Comparison of ENCODE assay signal across 9 mouse cellular contexts in the genomic region with DNA sequence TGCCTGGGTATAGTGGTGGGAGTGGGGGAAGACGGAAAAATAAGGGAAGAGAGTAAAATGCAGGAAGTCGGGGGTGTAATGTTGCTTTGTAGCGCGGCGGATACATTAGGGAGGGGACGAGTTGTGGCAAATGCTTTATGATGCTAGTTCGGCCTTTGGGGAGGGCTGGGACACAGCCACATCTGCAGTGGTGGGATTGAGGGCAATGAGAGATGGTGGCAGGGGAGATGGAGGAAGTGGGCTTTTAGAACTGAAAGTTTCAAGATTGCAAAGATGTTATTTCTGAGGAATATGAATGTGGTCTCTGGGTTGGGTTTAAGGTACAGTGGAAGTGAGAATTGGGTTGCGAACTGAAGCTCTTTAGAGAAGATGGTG. TPM values are rescaled to one million over a fixed set of nuclear protein-coding genes. Genes with fewer than 3 reads are reported as not detected.
DNase-seq lines count a peak whose midpoint lies in the region; ATAC-seq lines count a peak whose summit lies in the region.
"Had no signal": no experiment of that assay in that cellular context is flagged by ENCODE, and none has a peak within 500 bp of the region (broad histone marks: within the 10 kb centered on the region; RNA-seq: fewer than 3 reads in every experiment).

No protein-coding gene starts in this region.

- peak overlapping the region; percentile 94 for H3K4me3 ChIP-seq in embryonic facial prominence, embryonic 13.5 days
- peak overlapping the region; percentile 95 for H3K4me3 ChIP-seq in hindbrain, embryonic 12.5 days
- peak overlapping the region; percentile 99 for H3K4me3 ChIP-seq in lung, embryonic 16.5 days (ENCODE audit: low read length)

- H3K9ac ChIP-seq in embryonic facial prominence, embryonic 13.5 days, result peak overlapping the region; percentile 98
- H3K9ac ChIP-seq in hindbrain, embryonic 12.5 days, result peak overlapping the region; percentile 98
- H3K9ac ChIP-seq in lung, embryonic 16.5 days (ENCODE audit: low read length), result peak overlapping the region; percentile 100

- peak overlapping the region; percentile 87 for H3K4me2 ChIP-seq in embryonic facial prominence, embryonic 13.5 days
- peak overlapping the region; percentile 57 for H3K4me2 ChIP-seq in hindbrain, embryonic 12.5 days (replicated peaks)
- H3K4me2 ChIP-seq in lung, embryonic 16.5 days (ENCODE audit: low read depth, low read length), result peak overlapping the region; percentile 81

- no peaks in the 10 kb centered on the region for H3K36me3 ChIP-seq in embryonic facial prominence, embryonic 13.5 days
- no peaks in the 10 kb centered on the region for H3K36me3 ChIP-seq in hindbrain, embryonic 12.5 days
- no peaks in the 10 kb centered on the region for H3K36me3 ChIP-seq in lung, embryonic 16.5 days (ENCODE audit: control insufficient read depth, insufficient read depth, low read length)

- peaks cover 10% of the 10 kb centered on the region; the same call in 1 of the 2 replicates for H3K4me1 ChIP-seq in embryonic facial prominence, embryonic 13.5 days
- peaks cover 11% of the 10 kb centered on the region for H3K4me1 ChIP-seq in hindbrain, embryonic 12.5 days
- peaks cover 10% of the 10 kb centered on the region for H3K4me1 ChIP-seq in lung, embryonic 16.5 days (replicated peaks; ENCODE audit: control insufficient read depth, insufficient read depth, low read length)

- DNase-seq in cerebellum, adult 18-20 months, result peak; percentile 22 to 35
- DNase-seq in cerebellum, postnatal 4 days (ENCODE audit: low spot score in 2 of 2), result no peak
- peak; percentile 67 for DNase-seq in CD4-positive helper T cell, adult 2 months (ENCODE audit: low read depth, low spot score)
- peak; percentile 7 to 19 for DNase-seq in spleen, postnatal 14 days (ENCODE audit: low spot score in 2 of 2)
- no peak for DNase-seq in urinary bladder, postnatal 14 days (ENCODE audit: low spot score)

- ATAC-seq in embryonic facial prominence, embryonic 13.5 days (ENCODE audit: insufficient number of reproducible peaks, insufficient read depth, low FRiP score, low TSS enrichment, low read depth), result no peak
- ATAC-seq in hindbrain, embryonic 12.5 days (ENCODE audit: low FRiP score), result no peak
- ATAC-seq in lung, embryonic 16.5 days (ENCODE audit: low read depth), result no peak

- WGBS in embryonic facial prominence, embryonic 13.5 days, result 1% methylated on average over 8 of the region's 8 CpGs
- 1% methylated on average over 8 of the region's 8 CpGs for WGBS in hindbrain, embryonic 12.5 days
- WGBS in lung, embryonic 16.5 days, result 2% methylated on average over 8 of the region's 8 CpGs

- no peaks in the 10 kb centered on the region for H3K27me3 ChIP-seq in embryonic facial prominence, embryonic 13.5 days
- no peaks in the 10 kb centered on the region for H3K27me3 ChIP-seq in hindbrain, embryonic 12.5 days
- no peaks in the 10 kb centered on the region for H3K27me3 ChIP-seq in lung, embryonic 16.5 days (ENCODE audit: control insufficient read depth, insufficient read depth, low read depth, low read length)
- H3K27me3 ChIP-seq: Patski had no signal

- H3K9me3 ChIP-seq in embryonic facial prominence, embryonic 13.5 days, result no peaks in the 10 kb centered on the region
- H3K9me3 ChIP-seq in hindbrain, embryonic 12.5 days (replicated peaks), result no peaks in the 10 kb centered on the region
- H3K9me3 ChIP-seq in lung, embryonic 16.5 days (ENCODE audit: control insufficient read depth, low read length), result no peaks in the 10 kb centered on the region

- H3K27ac ChIP-seq in embryonic facial prominence, embryonic 13.5 days, result peak overlapping the region; percentile 97
- peak overlapping the region; percentile 99 for H3K27ac ChIP-seq in hindbrain, embryonic 12.5 days
- peak overlapping the region; percentile 97 for H3K27ac ChIP-seq in lung, embryonic 16.5 days (ENCODE audit: low read length)

RNA-seq across cellular contexts. Expression of a gene that starts 1.2 kb away (rescaled TPM):
- polyA plus RNA-seq in embryonic facial prominence, embryonic 13.5 days (2015; fragmentation: Nextera tagmentation; extraction: Ambion mirVana), result 106 and 130 TPM in 2 replicates
- polyA plus RNA-seq in hindbrain, embryonic 12.5 days (2016; fragmentation: Nextera tagmentation; extraction: Ambion mirVana), result 90.2 and 92.1 TPM in 2 replicates
- polyA plus RNA-seq in lung, embryonic 16.5 days (2015; fragmentation: Nextera tagmentation; extraction: Ambion mirVana), result 134 and 142 TPM in 2 replicates

RNA-seq across cellular contexts. Expression of a gene that starts 28.0 kb away (rescaled TPM):
- polyA plus RNA-seq in embryonic facial prominence, embryonic 13.5 days (2015; fragmentation: Nextera tagmentation; extraction: Ambion mirVana), result 58.4 and 58.6 TPM in 2 replicates
- 45.9 and 48.9 TPM in 2 replicates for polyA plus RNA-seq in hindbrain, embryonic 12.5 days (2016; fragmentation: Nextera tagmentation; extraction: Ambion mirVana)
- polyA plus RNA-seq in lung, embryonic 16.5 days (2015; fragmentation: Nextera tagmentation; extraction: Ambion mirVana), result 33.0 and 41.2 TPM in 2 replicates

Comparison
In these comparisons a context has a peak if more than half of its experiments do, and no peak if none do; other contexts are left out.
1. DNase-seq: peak in cerebellum, adult 18-20 months (2 of 2), CD4-positive helper T cell, adult 2 months (single experiment) and spleen, postnatal 14 days (2 of 2); none in cerebellum, postnatal 4 days (0 of 2) and urinary bladder, postnatal 14 days (single experiment).
2. Peak in every context shown above with its lines, with median percentiles within 50 percentile points of each other: H3K27ac ChIP-seq, H3K4me2 ChIP-seq, H3K4me3 ChIP-seq and H3K9ac ChIP-seq.